Mouse (Mus musculus) NIH3T3 (cell line): Measurements from ENCODE around the gene Kpna3.
"Not testable (repeated sequence)": the region's sequence is repeated elsewhere in the genome, so short reads cannot be mapped to it uniquely, and the experiment has no call there.

ENCODE experiments used
- DNase-seq: peaks from one replicate; pipeline ENCODE4 v3.0.0-alpha.2; 2012; ENCODE audit warnings: low read depth

The Kpna3 gene

GRCm38 (mm10) chr14:61394745-61395144, 44.9 kb downstream of the Kpna3 start:
- no peak for DNase-seq

DNA sequence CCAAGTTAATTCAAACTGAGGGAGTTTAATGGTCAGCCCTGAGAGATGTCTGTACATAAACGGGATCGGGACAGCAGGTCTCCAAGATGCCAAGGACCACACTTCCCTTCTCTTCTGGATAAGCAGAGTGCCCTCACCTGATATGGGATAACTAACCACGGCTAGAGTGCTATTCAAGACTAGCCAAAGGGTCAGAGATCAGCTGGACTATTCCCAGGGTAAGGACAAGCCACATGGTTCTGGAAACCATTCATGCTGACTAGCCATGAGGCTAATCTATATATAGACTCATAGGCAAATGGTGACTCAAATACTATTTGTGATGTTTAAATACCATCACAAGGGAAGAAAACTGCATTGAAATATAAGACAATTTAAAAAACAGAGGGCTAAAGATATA, 49.1 kb downstream of the Kpna3 start:
- no peak for DNase-seq

DNA sequence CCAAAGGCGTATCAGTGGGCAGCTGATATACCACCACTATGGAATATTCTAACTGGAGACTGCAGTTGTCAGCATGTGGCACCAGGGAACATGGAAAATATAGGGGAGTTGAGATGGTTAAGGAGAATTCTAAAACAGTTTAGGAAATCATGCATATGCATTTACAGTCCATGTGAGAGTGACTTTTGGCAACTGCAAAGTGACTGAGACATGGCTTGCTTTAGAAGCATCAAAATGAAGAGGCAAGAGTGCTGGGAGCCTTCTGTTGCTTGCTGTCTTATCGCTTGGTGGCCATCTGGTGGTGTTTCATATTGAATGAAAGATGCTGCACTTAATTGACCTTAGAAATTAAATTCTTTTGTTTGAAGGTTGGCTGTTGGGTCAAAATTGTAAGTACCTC, 72.4 kb downstream of the Kpna3 start:
- DNase-seq, result no peak

- DNase-seq, result no peak
Observed at GRCm38 (mm10) chr14:61364656-61365055, 75.0 kb downstream of the Kpna3 start.

DNA sequence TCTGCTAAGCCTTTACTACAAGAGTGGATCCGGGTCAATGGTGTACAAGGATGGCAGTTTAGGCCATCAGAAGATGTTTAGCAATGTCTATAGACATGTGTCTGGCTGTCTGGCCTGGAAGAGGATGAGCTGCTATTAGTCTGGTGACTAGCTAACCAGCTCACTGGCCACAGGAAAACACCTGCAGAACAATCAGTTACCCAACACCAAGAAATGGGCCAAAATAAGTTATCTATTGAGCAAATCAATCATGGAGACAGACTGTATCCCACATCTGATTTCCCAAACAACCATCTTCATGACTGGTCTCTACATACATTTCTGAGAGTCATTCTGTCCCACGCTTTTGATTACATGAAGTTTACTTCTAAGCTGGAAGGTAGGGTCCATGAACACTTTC, 75.9 kb downstream of the Kpna3 start:
- no peak for DNase-seq

GRCm38 (mm10) chr14:61362268-61362667, 77.4 kb downstream of the Kpna3 start:
- no peak for DNase-seq

DNA sequence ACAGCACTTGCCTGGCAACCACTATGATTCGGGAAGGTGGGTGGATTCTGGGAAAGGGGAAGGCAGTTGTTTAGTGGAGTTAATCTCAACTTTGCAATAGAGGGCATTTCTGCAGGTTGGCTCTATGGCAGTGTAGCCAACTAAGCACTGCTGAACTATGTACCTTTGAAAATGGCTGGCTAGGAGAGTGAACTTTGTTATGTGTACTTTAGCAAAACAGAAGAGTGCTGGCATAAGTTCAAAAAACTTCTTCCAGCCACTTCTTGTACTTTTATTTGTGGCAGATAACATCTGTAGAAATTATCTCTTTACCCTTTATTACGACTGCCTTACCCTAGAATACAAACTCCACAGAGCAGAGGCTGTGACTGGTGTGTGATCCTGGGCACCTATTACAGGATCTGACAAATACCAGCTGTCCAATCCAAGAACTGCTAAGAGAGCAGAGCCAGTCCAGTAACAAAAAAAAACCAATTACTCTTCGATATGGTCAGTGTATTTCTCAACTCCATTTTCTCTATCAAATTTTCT, 78.6 kb downstream of the Kpna3 start:
- DNase-seq, result peak; percentile 6

GRCm38 (mm10) chr14:61360131-61360980, 79.3 kb downstream of the Kpna3 start, which contains the start of gene Ebpl:
Gene Ebpl (minus strand): TSS chr14:61360439.
- DNase-seq, result peak; percentile 97

- no peak for DNase-seq
Observed at GRCm38 (mm10) chr14:61354251-61355235, 85.1 kb downstream of the Kpna3 start.

GRCm38 (mm10) chr14:61350808-61351207, 88.9 kb downstream of the Kpna3 start:
- DNase-seq, result no peak

GRCm38 (mm10) chr14:61349876-61350275, 89.8 kb downstream of the Kpna3 start:
- no peak for DNase-seq

DNA sequence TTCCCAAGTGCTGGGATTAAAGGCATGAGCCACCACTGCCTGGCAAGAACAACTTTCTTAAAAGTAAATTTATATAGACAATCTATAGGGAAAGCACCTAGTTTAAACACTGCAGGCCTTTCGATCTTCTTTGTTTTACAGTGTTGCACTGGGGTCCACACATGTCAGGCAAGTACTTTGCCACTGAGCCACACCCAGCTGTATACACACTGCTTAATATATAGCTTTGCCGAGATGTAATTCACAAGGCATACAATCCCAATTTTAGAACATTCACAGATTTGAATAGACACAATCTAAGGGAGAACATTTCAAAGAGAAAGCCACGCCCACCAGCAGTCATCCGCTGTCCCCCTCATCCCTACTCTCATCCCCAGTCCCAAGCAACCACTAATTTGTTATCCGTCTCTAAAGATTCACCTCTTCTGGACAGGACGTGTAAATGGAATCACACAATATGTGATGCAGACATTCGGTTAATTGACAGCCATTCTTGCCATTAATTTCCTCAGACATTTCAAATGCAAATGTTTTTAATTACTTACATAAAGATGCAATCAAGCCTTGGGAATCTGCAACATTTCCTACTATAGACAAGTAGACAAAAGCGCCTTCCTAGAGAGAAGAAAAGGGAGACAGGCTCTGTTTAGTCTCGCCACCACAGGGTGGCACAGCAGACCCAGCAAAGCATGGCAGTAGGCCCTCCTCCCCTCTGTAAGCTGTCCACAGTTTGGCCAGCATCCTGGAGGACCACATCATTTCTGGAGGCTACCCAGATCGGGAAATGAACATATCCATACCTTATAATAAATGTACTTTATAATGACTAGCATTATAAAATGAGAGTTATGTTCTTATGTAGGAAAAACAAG, 92.6 kb downstream of the Kpna3 start:
- peak; percentile 46 for DNase-seq

DNA sequence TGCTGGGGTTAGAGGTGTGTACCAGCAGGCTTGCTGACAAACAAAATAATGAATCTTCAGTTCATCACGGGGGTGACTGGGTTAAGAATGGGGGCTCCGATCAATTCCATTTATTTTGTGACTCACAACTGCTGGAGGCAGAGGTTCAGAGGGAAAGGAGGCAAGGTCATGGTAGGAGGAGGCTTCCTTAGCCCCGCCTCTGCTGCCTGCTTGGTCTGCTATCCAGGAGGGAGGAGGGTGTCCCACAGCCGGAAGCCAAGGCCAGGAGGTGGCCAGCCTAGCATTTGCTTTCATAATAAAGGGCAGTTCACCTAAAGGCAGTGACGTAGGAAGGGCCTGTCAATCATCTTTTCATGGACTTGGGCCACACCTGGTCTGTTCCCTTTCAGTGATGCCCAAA, 95.1 kb downstream of the Kpna3 start:
- DNase-seq, result no peak

- DNase-seq, result no peak
Observed at GRCm38 (mm10) chr14:61339381-61339780, 100.3 kb downstream of the Kpna3 start.

DNA sequence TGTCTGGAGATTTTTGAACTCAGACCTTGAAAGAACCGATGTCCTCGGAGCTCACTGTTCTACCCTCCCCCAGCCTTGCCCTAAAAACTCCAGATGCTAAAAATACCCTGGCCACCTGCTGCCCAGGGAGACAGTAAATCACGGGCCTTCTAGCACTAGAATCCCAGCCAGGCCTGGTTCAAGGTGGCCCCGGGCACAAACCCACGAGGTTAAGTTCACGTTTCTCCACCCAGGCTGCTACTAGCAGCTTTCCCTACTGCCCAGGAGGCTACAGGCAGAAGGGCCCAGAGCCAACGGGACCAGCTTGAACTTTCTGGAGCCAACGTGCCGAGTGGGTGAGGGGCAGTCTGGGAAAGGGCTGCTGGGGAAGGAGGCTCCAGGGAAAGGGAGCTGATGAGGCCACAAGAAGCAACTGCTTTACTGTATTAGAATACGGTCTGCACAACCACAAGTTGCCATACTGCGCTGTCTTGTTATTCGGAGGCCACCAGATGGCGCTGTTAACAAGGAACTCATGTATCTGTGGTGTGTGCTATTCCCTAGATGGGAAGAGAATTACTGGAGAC, 108.6 kb downstream of the Kpna3 start:
- peak; percentile 92 for DNase-seq

DNA sequence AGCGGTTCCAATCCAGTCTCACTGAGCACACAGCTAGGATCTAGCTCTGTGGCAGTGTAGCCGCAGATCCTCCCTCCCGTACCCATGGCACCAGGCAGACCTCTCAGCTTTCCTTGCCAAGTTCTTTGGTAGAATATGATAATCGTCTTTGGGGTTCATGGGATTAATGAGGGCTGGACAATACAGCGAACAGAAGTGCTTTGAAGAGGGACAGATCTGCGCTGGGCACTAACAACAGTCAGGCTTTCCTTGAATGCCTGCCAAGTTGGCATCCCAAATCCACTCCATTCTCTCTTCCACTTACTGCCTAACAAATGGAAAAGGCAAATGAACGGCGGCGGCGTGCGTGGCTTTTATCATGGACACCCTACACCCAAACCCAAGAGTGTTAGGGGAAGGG, 109.1 kb downstream of the Kpna3 start:
- no peak for DNase-seq

DNA sequence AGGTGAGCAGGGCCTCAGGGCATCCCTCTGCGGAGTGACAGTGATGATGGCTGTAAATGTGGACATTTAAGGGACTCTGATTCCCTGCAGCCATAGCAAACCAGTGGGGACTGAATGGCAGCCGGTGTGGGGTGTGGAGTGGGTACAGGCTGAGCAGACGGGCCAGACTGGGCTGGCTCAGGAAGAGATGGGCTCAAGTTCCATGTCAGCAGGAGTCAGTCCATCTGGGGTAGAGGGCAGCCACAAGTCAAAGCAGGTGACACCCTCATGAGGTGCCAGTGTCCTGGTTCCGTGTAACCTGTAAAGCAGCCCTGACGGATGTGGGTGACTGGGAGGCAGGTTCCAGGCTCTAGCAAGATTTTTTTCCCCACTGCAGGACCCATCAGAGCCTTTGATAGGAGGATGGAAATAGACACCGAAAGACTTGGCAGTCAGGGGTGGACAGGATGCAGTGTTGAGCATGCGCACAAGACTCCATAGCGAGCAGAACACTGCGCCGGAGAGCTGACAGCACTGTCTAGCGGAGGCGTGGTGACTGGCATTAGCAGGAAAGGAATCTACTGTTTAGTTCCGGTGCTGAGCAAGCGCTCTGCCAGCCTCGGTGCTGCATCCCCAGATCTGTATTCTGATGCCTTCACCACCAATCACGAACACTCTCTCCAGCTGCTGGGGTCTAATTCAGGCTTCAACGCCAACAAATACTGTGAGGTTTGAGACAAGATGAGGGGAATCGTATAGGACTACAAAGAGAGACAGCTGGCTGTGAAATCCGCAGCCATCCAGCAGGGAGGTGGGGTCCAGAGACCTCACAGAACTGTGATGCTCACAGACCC, 111.8 kb downstream of the Kpna3 start:
- DNase-seq, result no peak

DNA sequence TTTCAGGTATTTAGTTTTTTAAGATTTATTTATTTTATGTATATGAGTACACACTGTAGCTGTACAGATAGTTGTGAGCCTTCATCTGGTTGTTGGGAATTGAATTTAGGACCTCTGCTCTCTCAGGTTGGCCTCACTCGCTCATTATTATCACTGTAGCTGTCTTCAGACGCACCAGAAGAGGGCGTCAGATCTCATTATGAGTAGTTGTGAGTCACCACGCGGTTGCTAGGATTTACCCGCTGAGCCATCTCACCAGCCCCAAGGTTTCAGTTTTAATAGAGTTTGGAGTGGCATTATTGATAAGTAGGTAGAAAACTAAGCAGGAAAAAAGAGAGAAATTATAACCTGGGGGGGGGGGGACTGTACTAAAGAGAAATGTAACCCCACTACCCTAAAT, 112.7 kb downstream of the Kpna3 start:
- DNase-seq, result not testable (repeated sequence)

- no peak for DNase-seq
Observed at GRCm38 (mm10) chr14:61322740-61323139, 116.9 kb downstream of the Kpna3 start.

- DNase-seq, result no peak
Observed at GRCm38 (mm10) chr14:61321200-61321599, 118.5 kb downstream of the Kpna3 start.
